Mouse (Mus musculus): ENCODE measurements around the gene Gramd4. TPM values are rescaled to one million over a fixed set of nuclear protein-coding genes. Genes with fewer than 3 reads are reported as not detected.
"Not testable (repeated sequence)": the region's sequence is repeated elsewhere in the genome, so short reads cannot be mapped to it uniquely, and the experiment has no call there.

Gene Gramd4
- polyA plus RNA-seq, 1 experiment, result 36.0 TPM

DNA sequence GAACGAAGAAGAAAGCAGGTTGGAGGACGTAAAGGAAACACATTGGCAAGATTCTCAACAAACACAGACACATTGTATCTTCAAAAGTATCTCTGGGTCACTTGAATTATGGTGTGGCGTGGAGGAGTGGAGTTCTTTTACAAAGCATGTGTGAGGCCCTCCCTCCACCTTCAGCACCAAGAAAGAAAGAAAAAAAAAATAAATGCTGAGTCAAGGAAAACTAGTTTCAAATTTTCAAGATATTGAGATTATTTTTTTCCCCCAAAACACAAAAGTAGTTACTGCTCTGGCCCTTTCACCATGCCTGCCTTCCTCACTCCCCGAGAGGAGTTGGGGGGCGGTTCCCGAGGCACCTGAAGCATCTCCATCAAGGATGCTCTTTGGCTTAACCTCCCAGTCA lies 121.1 kb downstream of the Gramd4 start:
- Histone ChIP-seq H3K4me3 (replicated peaks; ENCODE audit: insufficient read depth, low read depth, low read length) (no peak overlapping the region), H3K27ac (ENCODE audit: insufficient read depth, low read length) (no peak overlapping the region; the same call in 1 of the 2 replicates), H3K27me3 (ENCODE audit: control insufficient read depth, insufficient read depth, low read length) (no peaks in the 10 kb centered on the region), H3K4me1 (ENCODE audit: control insufficient read depth, insufficient read depth, low read length) (peaks cover 44% of the 10 kb centered on the region)
- WGBS, result 90% methylated on average over 6 of the region's 6 CpGs
- TF ChIP-seq CTCF (IDR thresholded peaks at IDR 0.05; ENCODE audit: borderline replicate concordance, insufficient read depth, low read depth, low read length) (no peak), POLR2A (IDR thresholded peaks at IDR 0.05; ENCODE audit: borderline replicate concordance, insufficient read depth, low read length) (no peak)
- no peak for DNase-seq

DNA sequence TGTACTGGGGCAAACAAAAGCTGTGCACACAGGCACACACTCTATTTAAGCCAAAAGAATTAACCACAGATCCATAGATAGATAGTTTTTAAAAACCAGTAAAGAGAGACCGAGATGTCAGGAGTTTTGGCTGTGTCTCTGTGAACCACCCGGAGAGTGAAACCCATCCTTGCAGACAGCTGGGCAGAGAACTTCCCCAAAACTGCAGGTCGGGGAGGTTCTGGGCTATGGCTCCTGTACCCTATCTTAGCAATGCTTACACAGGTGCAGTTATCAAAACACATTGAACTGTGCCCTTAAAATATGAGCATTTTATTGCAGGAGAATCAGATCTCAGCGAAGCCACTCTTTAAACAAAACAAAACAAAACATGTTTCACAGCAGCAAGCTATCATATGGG lies 122.9 kb downstream of the Gramd4 start:
- Histone ChIP-seq H3K4me1 (ENCODE audit: control insufficient read depth, insufficient read depth, low read length) (peaks cover 30% of the 10 kb centered on the region), H3K27me3 (ENCODE audit: control insufficient read depth, insufficient read depth, low read length) (no peaks in the 10 kb centered on the region), H3K4me3 (replicated peaks; ENCODE audit: insufficient read depth, low read depth, low read length) (no peak overlapping the region), H3K27ac (ENCODE audit: insufficient read depth, low read length) (no peak overlapping the region)
- 74% methylated on average over 4 of the region's 4 CpGs for WGBS
- TF ChIP-seq POLR2A (IDR thresholded peaks at IDR 0.05; ENCODE audit: borderline replicate concordance, insufficient read depth, low read length) (no peak), CTCF (IDR thresholded peaks at IDR 0.05; ENCODE audit: borderline replicate concordance, insufficient read depth, low read depth, low read length) (no peak)
- DNase-seq, result no peak

GRCm38 (mm10) chr15:86181321-86181720 lies 123.8 kb downstream of the Gramd4 start:
- H3K27ac ChIP-seq (ENCODE audit: insufficient read depth, low read length); H3K4me3 ChIP-seq (replicated peaks; ENCODE audit: insufficient read depth, low read depth, low read length); H3K27me3 ChIP-seq (ENCODE audit: control insufficient read depth, insufficient read depth, low read length): not testable (repeated sequence)
- peaks cover 28% of the 10 kb centered on the region for H3K4me1 ChIP-seq (ENCODE audit: control insufficient read depth, insufficient read depth, low read length)
- peak in 1 of 2 experiments; percentile 24 for DNase-seq
- 94% methylated on average over 3 of the region's 3 CpGs for WGBS

- H3K4me3 ChIP-seq (replicated peaks; ENCODE audit: insufficient read depth, low read depth, low read length), result peak overlapping the region; percentile 35
- H3K27me3 ChIP-seq (ENCODE audit: control insufficient read depth, insufficient read depth, low read length), result no peaks in the 10 kb centered on the region
- 12% methylated on average over 11 of the region's 11 CpGs for WGBS
- peaks cover 28% of the 10 kb centered on the region for H3K4me1 ChIP-seq (ENCODE audit: control insufficient read depth, insufficient read depth, low read length)
- peak; percentile 53 to 54 for DNase-seq
- peak overlapping the region; percentile 55 for H3K27ac ChIP-seq (ENCODE audit: insufficient read depth, low read length)
- TF ChIP-seq POLR2A (IDR thresholded peaks at IDR 0.05; ENCODE audit: borderline replicate concordance, insufficient read depth, low read length) (no peak), CTCF (IDR thresholded peaks at IDR 0.05; ENCODE audit: borderline replicate concordance, insufficient read depth, low read depth, low read length) (no peak)
These were observed 124.5 kb downstream of the Gramd4 start for GRCm38 (mm10) chr15:86181941-86182439.

GRCm38 (mm10) chr15:86182646-86183045 lies 125.2 kb downstream of the Gramd4 start:
- peak; percentile 59 to 62 for DNase-seq
- no peak for TF ChIP-seq POLR2A (IDR thresholded peaks at IDR 0.05; ENCODE audit: borderline replicate concordance, insufficient read depth, low read length)
- TF ChIP-seq CTCF (IDR thresholded peaks at IDR 0.05; ENCODE audit: borderline replicate concordance, insufficient read depth, low read depth, low read length), result no peak

DNA sequence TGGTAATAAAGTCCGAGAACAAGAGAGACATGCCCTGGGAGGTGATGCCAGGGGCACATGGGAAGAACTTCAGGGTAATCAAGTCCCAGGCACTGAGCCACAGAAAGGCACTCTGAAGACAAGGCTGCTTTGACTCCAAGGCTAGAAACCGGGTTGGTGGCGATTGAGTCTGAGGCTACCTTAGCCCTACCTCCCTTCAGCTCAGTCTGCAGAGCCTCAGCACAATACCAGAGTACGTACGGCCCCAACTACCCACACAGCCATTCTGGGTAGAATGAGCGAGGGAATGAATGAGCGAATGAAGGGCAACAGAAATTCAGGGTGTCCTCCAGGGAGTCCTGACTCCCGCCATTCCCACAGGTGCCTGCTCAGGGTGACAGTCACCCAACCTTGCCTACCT lies 126.0 kb downstream of the Gramd4 start:
- no peak for DNase-seq
- TF ChIP-seq CTCF (IDR thresholded peaks at IDR 0.05; ENCODE audit: borderline replicate concordance, insufficient read depth, low read depth, low read length) (no peak), POLR2A (IDR thresholded peaks at IDR 0.05; ENCODE audit: borderline replicate concordance, insufficient read depth, low read length) (no peak)
- 65% methylated on average over 8 of the region's 8 CpGs for WGBS
- peaks cover 27% of the 10 kb centered on the region for H3K4me1 ChIP-seq (ENCODE audit: control insufficient read depth, insufficient read depth, low read length)
- H3K4me3 ChIP-seq (replicated peaks; ENCODE audit: insufficient read depth, low read depth, low read length), result peak overlapping the region; percentile 21
- no peaks in the 10 kb centered on the region for H3K27me3 ChIP-seq (ENCODE audit: control insufficient read depth, insufficient read depth, low read length)
- no peak overlapping the region; the same call in 1 of the 2 replicates for H3K27ac ChIP-seq (ENCODE audit: insufficient read depth, low read length)

More at GRCm38 (mm10) chr15:86182646-86183045, 125.2 kb downstream of the Gramd4 start:
- no peaks in the 10 kb centered on the region for H3K27me3 ChIP-seq (ENCODE audit: control insufficient read depth, insufficient read depth, low read length)
- WGBS, result 8% methylated on average over 13 of the region's 13 CpGs
- peak overlapping the region; percentile 6 for H3K4me3 ChIP-seq (replicated peaks; ENCODE audit: insufficient read depth, low read depth, low read length)
- peak overlapping the region; percentile 6; the same call in 1 of the 2 replicates for H3K27ac ChIP-seq (ENCODE audit: insufficient read depth, low read length)
- peaks cover 26% of the 10 kb centered on the region for H3K4me1 ChIP-seq (ENCODE audit: control insufficient read depth, insufficient read depth, low read length)

DNA sequence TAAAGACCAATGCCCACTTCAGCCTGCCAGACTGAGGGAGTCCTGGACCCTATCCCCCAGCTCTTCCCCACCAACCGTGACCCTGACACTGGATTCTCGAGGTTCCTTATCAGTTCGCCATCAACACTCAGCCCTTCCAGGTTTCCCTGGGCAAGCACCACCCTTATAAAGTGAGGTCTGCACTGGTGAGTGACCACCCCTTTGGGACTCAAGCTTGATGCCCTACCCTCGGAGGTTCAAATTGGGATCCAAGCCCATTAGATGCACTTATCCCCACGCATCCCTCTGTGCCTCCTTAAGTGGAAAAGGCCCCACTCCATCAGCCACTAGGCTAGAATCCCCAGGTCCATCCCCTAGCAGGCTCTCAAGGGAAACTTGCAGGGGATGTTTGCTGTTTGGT lies 126.6 kb downstream of the Gramd4 start:
- 31% methylated on average over 5 of the region's 5 CpGs for WGBS

DNA sequence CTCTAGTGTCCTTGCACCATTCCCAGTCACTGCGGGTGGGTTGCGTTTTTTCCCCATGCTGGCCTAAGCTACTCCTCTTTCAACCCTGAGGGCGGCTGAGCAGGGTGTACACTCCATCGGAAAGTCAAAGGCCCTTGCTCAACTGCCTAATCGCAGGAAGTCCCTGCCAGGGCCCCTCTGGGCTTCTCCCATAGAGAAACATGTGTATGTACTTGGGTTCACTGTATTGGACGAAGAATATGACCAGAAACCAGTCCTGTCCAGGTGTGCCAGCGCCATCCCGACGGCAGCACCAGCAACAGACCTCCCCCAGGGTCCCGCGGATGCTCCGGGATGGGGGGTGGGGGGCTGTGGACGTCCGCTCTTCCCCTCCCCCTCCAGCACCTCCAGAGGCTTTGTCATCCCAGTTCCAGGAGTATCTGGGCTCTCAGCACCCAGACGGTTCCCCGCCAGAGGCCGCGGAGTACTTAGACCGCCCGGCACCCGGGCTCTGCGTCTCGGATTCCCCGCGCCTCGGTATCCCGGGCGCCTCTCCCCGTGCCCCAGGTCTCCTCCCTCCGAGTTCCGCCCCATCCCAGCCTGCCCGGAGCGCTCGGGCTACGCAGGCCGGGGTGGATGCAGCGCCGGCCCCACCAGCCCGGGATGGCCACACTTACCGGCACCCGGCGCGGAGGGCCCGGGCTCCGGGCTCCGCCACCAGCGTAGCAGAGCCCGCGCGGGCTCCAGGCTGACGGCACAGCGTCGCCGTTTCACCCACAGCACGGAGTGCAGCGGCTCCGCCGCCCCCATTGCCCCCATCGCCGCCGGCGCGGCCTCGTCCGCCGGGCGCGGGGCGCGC lies 127.6 kb downstream of the Gramd4 start:
- WGBS, result 1% methylated on average over 69 of the region's 70 CpGs
- DNase-seq, result peak; percentile 71 to 76
- H3K27ac ChIP-seq (ENCODE audit: insufficient read depth, low read length), result peak overlapping the region; percentile 100
- TF ChIP-seq CTCF (IDR thresholded peaks at IDR 0.05; ENCODE audit: borderline replicate concordance, insufficient read depth, low read depth, low read length) (no peak), POLR2A (IDR thresholded peaks at IDR 0.05; ENCODE audit: borderline replicate concordance, insufficient read depth, low read length) (no peak)
- H3K4me1 ChIP-seq (ENCODE audit: control insufficient read depth, insufficient read depth, low read length), result peaks cover 39% of the 10 kb centered on the region
- H3K27me3 ChIP-seq (ENCODE audit: control insufficient read depth, insufficient read depth, low read length), result no peaks in the 10 kb centered on the region
- H3K4me3 ChIP-seq (replicated peaks; ENCODE audit: insufficient read depth, low read depth, low read length), result peak overlapping the region; percentile 92

More for the DNA sequence above, 126.6 kb downstream of the Gramd4 start:
- Histone ChIP-seq H3K27me3 (ENCODE audit: control insufficient read depth, insufficient read depth, low read length) (no peaks in the 10 kb centered on the region), H3K27ac (ENCODE audit: insufficient read depth, low read length) (peak overlapping the region; percentile 100), H3K4me3 (replicated peaks; ENCODE audit: insufficient read depth, low read depth, low read length) (peak overlapping the region; percentile 92), H3K4me1 (ENCODE audit: control insufficient read depth, insufficient read depth, low read length) (peaks cover 33% of the 10 kb centered on the region)
- DNase-seq, result peak in 1 of 2 experiments; percentile 50
- TF ChIP-seq POLR2A (IDR thresholded peaks at IDR 0.05; ENCODE audit: borderline replicate concordance, insufficient read depth, low read length), result no peak
- no peak for TF ChIP-seq CTCF (IDR thresholded peaks at IDR 0.05; ENCODE audit: borderline replicate concordance, insufficient read depth, low read depth, low read length)

Data from cerebellum, adult 2 months (tissue).